Mouse (Mus musculus): ENCODE data around the gene Lin37. TPM values are rescaled to one million over a fixed set of nuclear protein-coding genes. Genes with fewer than 3 reads are reported as not detected.

The Lin37 gene
- 10 to 100 TPM; 24.3 to 26.4 TPM for total RNA-seq (2021)

- peak; percentile 98 to 99 for DNase-seq (ENCODE audit: extremely low spot score in 1 of 2, low spot score in 2 of 2)
Measured at GRCm38 (mm10) chr7:30559443-30559954, at the start of gene Lin37. Gene Lin37, minus strand, starts transcription at chr7:30559838.

GRCm38 (mm10) chr7:30608476-30608875, 48.8 kb upstream of the Lin37 start:
- no peak for DNase-seq (ENCODE audit: extremely low spot score in 1 of 2, low spot score in 2 of 2)
- intact Hi-C loops (cut with DNase I) = no loop called here

More at GRCm38 (mm10) chr7:30559443-30559954, at the start of gene Lin37:
- intact Hi-C loops (cut with DNase I) = no loop called here

- DNase-seq (ENCODE audit: extremely low spot score in 1 of 2, low spot score in 2 of 2) = peak in 1 of 2 experiments; percentile 74
- intact Hi-C loops (cut with DNase I) = no loop called here
Measured at GRCm38 (mm10) chr7:30607706-30608309, 48.2 kb upstream of the Lin37 start.

- intact Hi-C loops (cut with DNase I) = no loop called here
- DNase-seq (ENCODE audit: extremely low spot score in 1 of 2, low spot score in 2 of 2) = no peak
Measured at GRCm38 (mm10) chr7:30604944-30605343, 45.3 kb upstream of the Lin37 start.

- no peak for DNase-seq (ENCODE audit: extremely low spot score in 1 of 2, low spot score in 2 of 2)
- intact Hi-C loops (cut with DNase I) = no loop called here
Measured at GRCm38 (mm10) chr7:30604424-30604823, 44.8 kb upstream of the Lin37 start.

GRCm38 (mm10) chr7:30602583-30602982, 42.9 kb upstream of the Lin37 start:
- intact Hi-C loops (cut with DNase I) = no loop called here

GRCm38 (mm10) chr7:30600651-30601050, 41.0 kb upstream of the Lin37 start:
- intact Hi-C loops (cut with DNase I) = no loop called here
- no peak for DNase-seq (ENCODE audit: extremely low spot score in 1 of 2, low spot score in 2 of 2)

More at GRCm38 (mm10) chr7:30602583-30602982, 42.9 kb upstream of the Lin37 start:
- DNase-seq (ENCODE audit: extremely low spot score in 1 of 2, low spot score in 2 of 2) = no peak

- intact Hi-C loops (cut with DNase I) = no loop called here
Measured at GRCm38 (mm10) chr7:30599933-30600353, 40.3 kb upstream of the Lin37 start.

GRCm38 (mm10) chr7:30598786-30599185, 39.1 kb upstream of the Lin37 start, which contains the start of gene Zbtb32:
Gene Zbtb32, minus strand, starts transcription at chr7:30598909.
- DNase-seq (ENCODE audit: extremely low spot score in 1 of 2, low spot score in 2 of 2) = no peak
- intact Hi-C loops (cut with DNase I) = no loop called here

More at GRCm38 (mm10) chr7:30599933-30600353, 40.3 kb upstream of the Lin37 start:
- peak; percentile 92 to 93 for DNase-seq (ENCODE audit: extremely low spot score in 1 of 2, low spot score in 2 of 2)

- intact Hi-C loops (cut with DNase I) = no loop called here
Measured at GRCm38 (mm10) chr7:30596811-30597210, 37.2 kb upstream of the Lin37 start.

GRCm38 (mm10) chr7:30596093-30596492, 36.5 kb upstream of the Lin37 start:
- intact Hi-C loops (cut with DNase I) = no loop called here

More at GRCm38 (mm10) chr7:30596811-30597210, 37.2 kb upstream of the Lin37 start:
- DNase-seq (ENCODE audit: extremely low spot score in 1 of 2, low spot score in 2 of 2) = no peak

GRCm38 (mm10) chr7:30594510-30595024, 34.9 kb upstream of the Lin37 start:
- DNase-seq (ENCODE audit: extremely low spot score in 1 of 2, low spot score in 2 of 2) = no peak
- intact Hi-C loops (cut with DNase I) = loop anchor here (5.0 kb wide), 1 partner anchor 318 kb away; the partner anchor contains the start of gene Mag

More at GRCm38 (mm10) chr7:30596093-30596492, 36.5 kb upstream of the Lin37 start:
- DNase-seq (ENCODE audit: extremely low spot score in 1 of 2, low spot score in 2 of 2) = no peak

- intact Hi-C loops (cut with DNase I) = loop anchor here (5.0 kb wide), 1 partner anchor 318 kb away; the partner anchor contains the start of gene Mag
- no peak for DNase-seq (ENCODE audit: extremely low spot score in 1 of 2, low spot score in 2 of 2)
Measured at GRCm38 (mm10) chr7:30593579-30594509, 34.2 kb upstream of the Lin37 start.

GRCm38 (mm10) chr7:30592772-30593423, 33.3 kb upstream of the Lin37 start:
- intact Hi-C loops (cut with DNase I) = loop anchor here (5.0 kb wide), 1 partner anchor 319 kb away; the partner anchor contains the start of gene Mag
- no peak for DNase-seq (ENCODE audit: extremely low spot score in 1 of 2, low spot score in 2 of 2)

GRCm38 (mm10) chr7:30591605-30591951, 31.9 kb upstream of the Lin37 start:
- intact Hi-C loops (cut with DNase I) = loop anchor here (5.0 kb wide), 1 partner anchor 321 kb away; the partner anchor contains the start of gene Mag
- no peak for DNase-seq (ENCODE audit: extremely low spot score in 1 of 2, low spot score in 2 of 2)

- intact Hi-C loops (cut with DNase I) = loop anchor here (5.0 kb wide), 1 partner anchor 321 kb away; the partner anchor contains the start of gene Mag
- DNase-seq (ENCODE audit: extremely low spot score in 1 of 2, low spot score in 2 of 2) = no peak
Measured at GRCm38 (mm10) chr7:30590927-30591604, 31.4 kb upstream of the Lin37 start.

- intact Hi-C loops (cut with DNase I) = loop anchor here (5.0 kb wide), 1 partner anchor 323 kb away; the partner anchor contains the start of gene Mag
Measured at GRCm38 (mm10) chr7:30589435-30590301, 30.0 kb upstream of the Lin37 start.

More at GRCm38 (mm10) chr7:30589435-30590301, 30.0 kb upstream of the Lin37 start:
- peak; percentile 76 to 90 for DNase-seq (ENCODE audit: extremely low spot score in 1 of 2, low spot score in 2 of 2)

Data from left cerebral cortex, postnatal 10 days (tissue).